Mouse (Mus musculus) retina, adult 2 months (tissue): ENCODE measurements around the gene Fancc.
A peak's percentile ranks its signal among the peaks of the same experiment; 100 is the strongest.
"Not testable (repeated sequence)": the region's sequence is repeated elsewhere in the genome, so short reads cannot be mapped to it uniquely, and the experiment has no call there.

Experiments used
- DNase-seq: peaks from one replicate; pipeline ENCODE4 v3.0.0-alpha.2; 2012; ENCODE audit warnings: low read depth, low spot score

Gene Fancc

GRCm38 (mm10) chr13:63515542-63515941 is 18.5 kb upstream of the Fancc start:
- DNase-seq = no peak

GRCm38 (mm10) chr13:63514931-63515360 is 17.9 kb upstream of the Fancc start:
- DNase-seq = no peak

GRCm38 (mm10) chr13:63513374-63514098 is 16.5 kb upstream of the Fancc start:
- no peak for DNase-seq

- no peak for DNase-seq
These were observed 15.3 kb upstream of the Fancc start for GRCm38 (mm10) chr13:63512411-63512810.

GRCm38 (mm10) chr13:63507821-63508220 is 10.7 kb upstream of the Fancc start:
- no peak for DNase-seq

GRCm38 (mm10) chr13:63507001-63507556 is 10.0 kb upstream of the Fancc start:
- DNase-seq = no peak

DNA sequence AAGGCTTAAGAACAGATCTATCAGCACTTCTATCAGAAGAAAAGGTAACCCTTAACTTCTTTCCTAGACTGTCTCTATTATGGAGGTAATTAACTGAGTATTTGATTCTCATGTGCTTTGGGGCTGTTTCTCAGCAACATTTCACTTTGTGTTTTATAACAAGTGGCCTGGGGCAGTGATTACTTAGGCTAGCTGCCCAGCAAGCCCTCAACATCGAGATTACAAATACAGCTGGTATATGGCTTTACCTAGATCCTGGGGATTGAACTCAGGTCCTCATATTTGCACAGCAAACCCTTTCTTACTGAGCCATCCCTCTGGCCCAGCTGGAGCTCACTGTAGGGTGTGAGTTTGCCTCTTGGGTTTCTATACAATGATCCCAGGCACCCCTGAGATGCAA is 9.3 kb upstream of the Fancc start:
- DNase-seq = no peak

DNA sequence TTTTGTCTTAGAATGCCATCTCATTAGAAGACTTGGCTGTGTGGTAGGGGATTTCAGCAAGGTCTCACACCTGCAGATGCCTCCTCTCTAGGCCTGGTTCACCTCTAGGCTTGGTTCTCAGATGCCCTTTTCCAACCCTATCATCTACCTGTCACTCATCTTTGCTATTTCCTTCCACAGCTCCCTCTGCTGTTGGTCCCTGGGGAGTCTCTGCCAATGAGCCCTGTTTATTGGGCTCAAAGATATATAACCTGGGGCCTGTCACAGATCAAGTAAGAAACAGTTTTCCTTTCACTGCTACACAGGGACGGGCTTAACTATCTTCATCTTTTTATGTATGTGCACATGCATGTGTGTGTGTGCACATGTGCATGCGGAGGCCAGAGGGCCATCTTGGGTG is 5.3 kb upstream of the Fancc start:
- DNase-seq = no peak

- no peak for DNase-seq
These were observed 2.4 kb upstream of the Fancc start for GRCm38 (mm10) chr13:63499489-63499888.

DNA sequence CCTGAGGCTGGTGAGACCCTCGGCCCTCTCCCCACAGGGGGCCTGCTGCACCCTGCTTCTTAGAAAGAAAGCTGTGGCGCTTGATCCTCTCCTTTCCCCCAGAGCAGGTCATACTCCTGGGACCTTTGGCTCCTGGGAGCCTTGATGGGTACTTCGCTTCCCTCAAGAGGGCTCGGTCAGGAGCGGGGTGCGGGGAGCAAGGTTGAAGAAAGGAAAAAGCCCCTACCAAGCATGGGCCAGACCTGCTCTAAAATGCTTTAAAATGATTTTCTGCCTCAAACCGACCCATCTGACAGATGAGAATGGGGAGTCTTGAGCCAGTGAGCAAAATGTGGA is 9.4 kb downstream of the Fancc start:
- DNase-seq = no peak

DNA sequence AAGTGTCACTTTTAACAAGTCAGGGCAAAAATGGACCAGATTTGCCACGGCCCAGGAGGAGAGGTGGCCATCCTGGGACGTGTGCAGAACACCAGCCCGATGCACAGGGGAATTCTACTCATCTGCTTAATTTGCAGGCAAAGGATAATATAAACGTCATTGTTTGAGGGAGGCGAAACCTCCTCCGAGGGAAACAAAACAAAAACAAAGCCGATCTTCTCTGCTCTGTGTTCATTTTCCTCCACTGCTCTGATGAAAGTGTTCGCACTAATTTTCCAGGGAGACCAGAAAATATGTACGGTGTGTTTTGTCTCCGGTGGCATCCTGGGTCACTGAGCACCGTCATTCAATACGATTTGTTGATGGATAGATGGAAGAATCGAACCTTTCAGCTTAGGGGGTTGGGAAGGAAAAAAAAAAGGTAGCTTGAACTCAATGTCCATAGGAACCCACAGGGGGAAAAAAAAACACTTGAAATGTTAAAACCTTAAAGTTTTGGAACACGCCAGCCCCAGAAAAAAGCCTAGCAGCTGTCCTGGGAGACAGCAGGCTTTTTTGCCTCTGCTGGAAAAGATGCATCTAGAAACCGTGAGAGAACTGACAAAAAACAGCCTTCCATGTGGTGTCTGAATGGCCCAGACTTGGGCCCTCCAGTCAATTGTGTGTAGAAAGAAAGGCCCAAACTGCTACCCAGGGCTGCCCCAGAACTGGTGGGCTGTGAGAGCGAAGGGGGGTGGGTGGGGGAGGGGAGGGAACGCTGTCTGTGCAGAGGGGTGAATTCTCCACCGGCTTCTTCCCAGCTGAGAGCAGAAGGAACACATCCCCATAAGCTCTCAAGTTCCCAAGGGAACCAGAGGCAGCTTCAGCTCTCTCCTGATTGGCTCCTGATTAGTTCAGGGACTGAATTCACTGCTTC is 10.0 kb downstream of the Fancc start:
- DNase-seq = no peak

DNA sequence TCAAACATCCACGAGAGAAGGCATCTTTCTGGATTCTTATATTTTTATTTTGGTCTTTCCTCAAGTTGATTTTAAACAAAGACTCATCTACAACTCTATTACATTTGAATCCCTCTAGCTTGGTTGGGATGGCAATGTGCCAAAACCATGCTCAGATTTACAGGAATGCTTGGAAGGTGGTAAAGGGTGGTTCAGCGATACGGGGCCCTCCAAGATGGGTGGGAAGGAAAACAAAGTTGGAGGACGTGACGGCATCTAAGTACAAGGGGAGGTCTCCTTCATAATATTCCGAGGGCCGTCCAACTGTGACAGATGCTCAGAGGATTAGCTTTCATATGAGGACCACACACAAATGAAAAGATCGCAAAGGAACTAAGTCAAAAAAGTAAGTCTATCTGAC is 21.7 kb downstream of the Fancc start:
- no peak for DNase-seq

DNA sequence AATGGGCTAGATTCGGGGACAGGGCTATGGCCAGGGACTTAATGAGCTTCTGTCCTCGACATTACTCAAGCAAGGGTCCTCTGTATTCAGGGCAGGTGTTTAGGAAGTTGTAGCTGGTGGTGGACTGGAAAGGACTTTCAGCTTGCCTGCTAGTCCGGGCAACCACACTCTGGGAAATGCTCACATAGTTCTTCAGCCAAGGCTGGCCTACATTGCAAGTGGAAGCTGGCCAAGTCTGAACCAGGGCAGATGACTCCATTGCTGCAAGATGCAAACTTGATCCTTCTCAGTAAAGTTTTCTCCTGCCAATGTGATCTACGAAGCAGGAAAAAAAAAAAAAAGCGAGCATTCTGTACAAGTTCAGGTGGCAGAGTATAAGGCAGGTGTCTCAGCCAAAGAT is 44.2 kb downstream of the Fancc start:
- no peak for DNase-seq

- no peak for DNase-seq
These were observed 45.9 kb downstream of the Fancc start for GRCm38 (mm10) chr13:63451140-63451539.

- DNase-seq = no peak
These were observed 51.7 kb downstream of the Fancc start for GRCm38 (mm10) chr13:63445419-63445818.

- DNase-seq = no peak
These were observed 64.3 kb downstream of the Fancc start for GRCm38 (mm10) chr13:63432759-63433158.

DNA sequence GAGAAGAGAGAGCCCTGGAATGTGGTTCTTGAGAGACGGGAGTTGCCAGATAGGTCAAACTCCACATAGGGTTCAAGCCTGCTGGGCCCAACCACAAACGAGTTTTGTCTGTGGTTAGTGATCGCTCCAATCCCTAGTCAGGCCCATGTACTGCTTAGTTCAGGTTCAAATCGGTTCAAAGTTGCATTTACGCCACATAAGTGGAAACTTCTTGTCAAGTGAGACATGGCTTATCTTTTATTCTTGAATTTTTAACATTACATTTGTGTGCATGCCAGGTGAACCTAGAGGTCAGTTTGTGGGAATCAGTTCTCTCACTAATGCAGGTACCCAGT is 65.3 kb downstream of the Fancc start:
- no peak for DNase-seq

GRCm38 (mm10) chr13:63431030-63431856 is 65.8 kb downstream of the Fancc start:
- DNase-seq = peak; percentile 85

- no peak for DNase-seq
These were observed 66.4 kb downstream of the Fancc start for GRCm38 (mm10) chr13:63430681-63431029.

DNA sequence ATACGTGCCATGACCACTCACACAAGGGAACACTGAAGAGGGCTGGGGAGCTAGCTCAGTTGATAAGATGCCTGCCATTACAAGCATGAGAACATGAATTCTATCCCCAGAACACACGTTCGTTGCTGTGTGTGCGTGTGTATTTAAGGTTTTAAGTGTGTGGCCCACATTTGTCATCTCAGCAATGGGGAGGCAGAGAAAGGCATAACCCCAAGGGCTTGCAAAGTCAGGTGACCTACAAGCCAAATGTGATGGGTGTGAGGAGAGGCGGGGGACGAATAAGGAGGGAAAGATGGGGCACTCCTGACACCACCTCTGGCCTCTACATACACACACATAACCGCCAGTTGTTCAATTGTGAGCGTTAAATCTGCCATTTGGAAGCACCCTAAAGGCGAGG is 66.9 kb downstream of the Fancc start:
- no peak for DNase-seq

GRCm38 (mm10) chr13:63428211-63428610 is 68.9 kb downstream of the Fancc start:
- DNase-seq = not testable (repeated sequence)

GRCm38 (mm10) chr13:63423060-63423459 is 74.0 kb downstream of the Fancc start:
- DNase-seq = no peak
